Mouse (Mus musculus): ENCODE measurements around the gene Tead1. TPM values are rescaled to one million over a fixed set of nuclear protein-coding genes. Genes with fewer than 3 reads are reported as not detected.
"Not testable (repeated sequence)": the region's sequence is repeated elsewhere in the genome, so short reads cannot be mapped to it uniquely, and the experiment has no call there.

Tead1 gene
- polyA plus RNA-seq, 1 experiment from 2014 or later = 1.5 TPM

DNA sequence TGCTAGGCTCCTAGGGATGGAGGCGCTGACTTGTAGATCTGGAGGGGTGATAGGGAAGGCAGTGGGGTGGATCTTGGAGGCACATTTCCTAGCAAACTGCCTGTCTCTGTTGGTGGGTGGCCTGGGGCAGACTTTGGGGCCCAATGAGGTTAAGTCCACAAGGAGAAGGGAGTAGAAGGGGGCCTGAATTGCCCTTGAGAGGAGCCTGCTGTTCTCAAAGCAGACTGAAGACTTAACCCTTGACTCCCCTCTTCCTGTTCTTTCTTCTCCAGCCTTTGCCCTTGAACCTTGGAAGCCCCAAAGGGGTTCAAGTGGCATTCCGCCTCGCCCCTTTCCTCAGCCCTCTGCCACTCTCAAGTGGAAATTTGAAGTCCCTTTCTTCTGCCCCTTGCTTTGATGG, 244.6 kb downstream of the Tead1 start:
- ATAC-seq (ENCODE audit: low read depth) = no peak
- H3K9ac ChIP-seq (ENCODE audit: low read depth, low read length) = no peak overlapping the region
- WGBS (ENCODE audit: insufficient replicate concordance) = 47% methylated on average over 3 of the region's 3 CpGs
- no peaks in the 10 kb centered on the region for H3K9me3 ChIP-seq (replicated peaks; ENCODE audit: control insufficient read depth, low read length)
- no peaks in the 10 kb centered on the region for H3K36me3 ChIP-seq (ENCODE audit: control insufficient read depth, insufficient read depth)
- H3K4me2 ChIP-seq (ENCODE audit: low read depth, low read length) = no peak overlapping the region
- no peak overlapping the region for H3K4me3 ChIP-seq (ENCODE audit: low read depth, low read length)
- H3K4me1 ChIP-seq (ENCODE audit: control insufficient read depth, low read depth, low read length) = no peaks in the 10 kb centered on the region
- H3K27ac ChIP-seq (ENCODE audit: low read length) = no peak overlapping the region
- H3K27me3 ChIP-seq (ENCODE audit: control insufficient read depth, insufficient read depth, low read depth, low read length) = no peaks in the 10 kb centered on the region

DNA sequence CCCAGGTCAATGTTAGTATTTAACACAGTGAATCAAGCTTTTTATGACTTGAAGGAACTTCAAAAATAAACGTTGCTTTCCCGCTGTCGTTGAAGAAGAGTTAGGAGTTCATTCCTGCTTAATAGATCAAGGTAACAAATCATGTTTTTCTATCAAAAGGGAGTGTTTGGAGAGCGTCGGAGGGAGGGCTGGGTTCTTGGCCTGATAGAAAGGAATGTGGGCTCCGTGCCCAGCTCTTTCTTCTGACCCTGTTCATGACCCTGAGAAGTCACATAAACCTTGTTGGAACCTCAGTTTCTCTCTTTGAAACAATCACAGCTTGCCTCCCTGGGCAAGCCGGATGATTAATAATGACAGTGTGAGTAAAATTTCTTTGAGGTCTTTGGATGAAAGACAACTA, 251.6 kb downstream of the Tead1 start:
- no peak for ATAC-seq (ENCODE audit: low read depth)
- WGBS (ENCODE audit: insufficient replicate concordance) = 38% methylated on average over 7 of the region's 7 CpGs
- Histone ChIP-seq H3K4me3 (ENCODE audit: low read depth, low read length) (no peak overlapping the region), H3K9ac (ENCODE audit: low read depth, low read length) (no peak overlapping the region), H3K36me3 (ENCODE audit: control insufficient read depth, insufficient read depth) (no peaks in the 10 kb centered on the region), H3K9me3 (replicated peaks; ENCODE audit: control insufficient read depth, low read length) (no peaks in the 10 kb centered on the region), H3K27me3 (ENCODE audit: control insufficient read depth, insufficient read depth, low read depth, low read length) (no peaks in the 10 kb centered on the region), H3K27ac (ENCODE audit: low read length) (no peak overlapping the region), H3K4me2 (ENCODE audit: low read depth, low read length) (no peak overlapping the region), H3K4me1 (ENCODE audit: control insufficient read depth, low read depth, low read length) (no peaks in the 10 kb centered on the region)

DNA sequence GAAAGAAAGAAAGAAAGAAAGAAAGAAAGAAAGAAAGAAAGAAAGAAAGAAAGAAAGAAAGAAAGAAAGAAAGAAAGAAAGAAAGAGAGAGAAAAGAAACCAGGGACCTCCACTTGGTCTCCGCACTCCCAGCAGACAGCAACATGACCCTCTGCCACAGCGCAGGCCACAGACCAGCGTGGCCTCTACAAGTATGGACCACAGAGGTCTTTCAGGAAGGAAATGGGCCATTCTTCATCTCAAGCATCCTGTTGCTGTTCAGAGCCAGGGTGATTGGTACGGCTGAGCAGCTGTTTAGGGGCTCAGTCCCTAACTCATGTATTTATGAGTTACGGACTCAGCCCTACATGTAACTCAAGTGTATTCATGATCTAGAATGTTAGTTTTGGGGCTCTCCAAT, 256.8 kb downstream of the Tead1 start:
- ATAC-seq (ENCODE audit: low read depth); H3K36me3 ChIP-seq (ENCODE audit: control insufficient read depth, insufficient read depth); H3K27ac ChIP-seq (ENCODE audit: low read length); H3K4me2 ChIP-seq (ENCODE audit: low read depth, low read length); H3K27me3 ChIP-seq (ENCODE audit: control insufficient read depth, insufficient read depth, low read depth, low read length); H3K9ac ChIP-seq (ENCODE audit: low read depth, low read length); H3K9me3 ChIP-seq (replicated peaks; ENCODE audit: control insufficient read depth, low read length); H3K4me1 ChIP-seq (ENCODE audit: control insufficient read depth, low read depth, low read length); H3K4me3 ChIP-seq (ENCODE audit: low read depth, low read length): not testable (repeated sequence)
- 26% methylated on average over 5 of the region's 5 CpGs for WGBS (ENCODE audit: insufficient replicate concordance)

DNA sequence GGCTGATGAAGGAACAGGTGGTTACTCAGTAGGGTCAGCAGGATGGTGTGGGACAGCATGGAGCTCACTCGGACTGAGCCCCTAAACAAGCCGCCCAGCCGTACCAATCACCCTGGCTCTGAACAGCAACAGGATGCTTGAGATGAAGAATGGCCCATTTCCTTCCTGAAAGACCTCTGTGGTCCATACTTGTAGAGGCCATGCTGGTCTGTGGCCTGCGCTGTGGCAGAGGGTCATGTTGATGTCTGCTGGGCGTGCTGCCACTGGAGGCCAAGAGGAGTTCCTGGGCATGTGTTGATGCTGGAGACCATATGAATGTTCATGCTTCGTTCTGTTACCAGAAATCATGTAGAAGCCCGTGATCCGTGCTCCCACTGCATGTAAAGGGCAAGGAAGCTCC, 258.0 kb downstream of the Tead1 start:
- Histone ChIP-seq H3K4me1 (ENCODE audit: control insufficient read depth, low read depth, low read length) (no peaks in the 10 kb centered on the region), H3K27ac (ENCODE audit: low read length) (no peak overlapping the region), H3K27me3 (ENCODE audit: control insufficient read depth, insufficient read depth, low read depth, low read length) (no peaks in the 10 kb centered on the region), H3K9ac (ENCODE audit: low read depth, low read length) (no peak overlapping the region), H3K9me3 (replicated peaks; ENCODE audit: control insufficient read depth, low read length) (no peaks in the 10 kb centered on the region), H3K36me3 (ENCODE audit: control insufficient read depth, insufficient read depth) (no peaks in the 10 kb centered on the region), H3K4me2 (ENCODE audit: low read depth, low read length) (no peak overlapping the region), H3K4me3 (ENCODE audit: low read depth, low read length) (no peak overlapping the region)
- no peak for ATAC-seq (ENCODE audit: low read depth)
- 28% methylated on average over 8 of the region's 8 CpGs for WGBS (ENCODE audit: insufficient replicate concordance)

DNA sequence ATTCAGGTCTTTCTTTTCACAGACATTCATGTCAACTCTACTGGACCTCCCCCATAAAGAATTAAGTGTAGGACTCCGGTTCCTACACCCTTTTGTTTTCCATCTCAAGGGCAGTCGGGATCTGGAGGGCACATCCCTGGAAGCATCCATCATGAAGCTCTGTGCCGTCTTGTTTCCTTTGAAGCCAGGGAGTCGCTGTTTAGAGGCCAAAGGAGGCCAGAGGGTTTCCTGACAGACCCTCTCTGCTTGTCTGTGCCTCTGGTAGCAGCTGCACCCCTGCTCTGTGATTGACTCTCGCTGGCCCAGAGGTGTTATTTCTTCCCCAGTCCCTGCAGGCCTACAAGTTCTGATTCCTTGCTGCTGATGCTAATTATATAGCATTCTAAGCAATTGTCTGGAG, 259.8 kb downstream of the Tead1 start:
- Histone ChIP-seq H3K4me2 (ENCODE audit: low read depth, low read length) (no peak overlapping the region), H3K9ac (ENCODE audit: low read depth, low read length) (no peak overlapping the region), H3K36me3 (ENCODE audit: control insufficient read depth, insufficient read depth) (no peaks in the 10 kb centered on the region), H3K9me3 (replicated peaks; ENCODE audit: control insufficient read depth, low read length) (no peaks in the 10 kb centered on the region), H3K4me3 (ENCODE audit: low read depth, low read length) (no peak overlapping the region), H3K4me1 (ENCODE audit: control insufficient read depth, low read depth, low read length) (no peaks in the 10 kb centered on the region), H3K27me3 (ENCODE audit: control insufficient read depth, insufficient read depth, low read depth, low read length) (no peaks in the 10 kb centered on the region), H3K27ac (ENCODE audit: low read length) (no peak overlapping the region)
- no peak for ATAC-seq (ENCODE audit: low read depth)
- WGBS (ENCODE audit: insufficient replicate concordance) = 25% methylated on average over 5 of the region's 5 CpGs

DNA sequence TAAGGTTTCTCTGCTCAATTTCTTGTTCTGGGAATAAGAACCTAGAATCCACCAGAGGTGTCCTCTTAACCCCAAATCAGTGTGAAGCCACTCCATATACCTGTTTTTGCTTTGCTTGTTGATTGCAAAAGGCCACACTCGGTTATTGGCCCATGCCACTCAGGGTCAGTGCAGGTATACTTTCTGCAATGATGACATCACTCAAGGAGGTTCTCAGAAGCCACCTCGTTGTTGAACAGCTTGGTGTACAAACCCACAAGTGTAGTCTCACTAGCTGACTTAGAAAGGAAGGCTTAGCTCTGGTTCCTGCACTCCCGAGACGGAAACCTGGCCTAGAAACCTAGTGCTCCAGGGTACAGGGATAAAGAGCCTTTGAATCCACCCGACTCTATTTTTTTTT, 263.4 kb downstream of the Tead1 start:
- H3K27me3 ChIP-seq (ENCODE audit: control insufficient read depth, insufficient read depth, low read depth, low read length) = no peaks in the 10 kb centered on the region

DNA sequence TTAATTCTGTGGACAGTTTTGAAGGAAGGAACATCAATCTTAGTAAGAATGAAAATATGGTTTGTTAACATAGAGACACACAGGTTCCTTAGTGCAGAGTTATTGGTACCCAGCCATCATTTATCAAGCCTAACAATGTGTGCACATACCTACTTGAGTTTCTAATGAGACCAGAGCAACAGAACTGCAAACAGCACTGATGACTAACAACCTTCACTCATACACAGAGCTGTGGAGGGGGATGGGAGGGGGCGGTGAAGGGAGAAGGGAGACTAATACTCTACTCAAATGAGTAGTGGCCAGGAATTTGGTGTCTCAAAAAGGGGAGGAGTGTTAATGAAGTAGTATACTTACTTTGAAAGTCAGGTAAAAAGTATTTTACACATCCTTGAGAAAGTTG, 263.9 kb downstream of the Tead1 start:
- Histone ChIP-seq H3K27me3 (ENCODE audit: control insufficient read depth, insufficient read depth, low read depth, low read length) (no peaks in the 10 kb centered on the region), H3K4me3 (ENCODE audit: low read depth, low read length) (no peak overlapping the region), H3K4me2 (ENCODE audit: low read depth, low read length) (no peak overlapping the region), H3K4me1 (ENCODE audit: control insufficient read depth, low read depth, low read length) (no peaks in the 10 kb centered on the region), H3K36me3 (ENCODE audit: control insufficient read depth, insufficient read depth) (no peaks in the 10 kb centered on the region), H3K9ac (ENCODE audit: low read depth, low read length) (no peak overlapping the region), H3K27ac (ENCODE audit: low read length) (no peak overlapping the region), H3K9me3 (replicated peaks; ENCODE audit: control insufficient read depth, low read length) (no peaks in the 10 kb centered on the region)
- 58% methylated on average over 1 of the region's 1 CpGs for WGBS (ENCODE audit: insufficient replicate concordance)
- ATAC-seq (ENCODE audit: low read depth) = no peak

More for the DNA sequence above, 263.4 kb downstream of the Tead1 start:
- no peak overlapping the region for H3K9ac ChIP-seq (ENCODE audit: low read depth, low read length)
- no peak for ATAC-seq (ENCODE audit: low read depth)
- H3K4me1 ChIP-seq (ENCODE audit: control insufficient read depth, low read depth, low read length) = no peaks in the 10 kb centered on the region
- no peak overlapping the region for H3K4me3 ChIP-seq (ENCODE audit: low read depth, low read length)
- H3K9me3 ChIP-seq (replicated peaks; ENCODE audit: control insufficient read depth, low read length) = no peaks in the 10 kb centered on the region
- H3K27ac ChIP-seq (ENCODE audit: low read length) = no peak overlapping the region
- no peaks in the 10 kb centered on the region for H3K36me3 ChIP-seq (ENCODE audit: control insufficient read depth, insufficient read depth)
- no peak overlapping the region for H3K4me2 ChIP-seq (ENCODE audit: low read depth, low read length)
- 47% methylated on average over 5 of the region's 5 CpGs for WGBS (ENCODE audit: insufficient replicate concordance)

DNA sequence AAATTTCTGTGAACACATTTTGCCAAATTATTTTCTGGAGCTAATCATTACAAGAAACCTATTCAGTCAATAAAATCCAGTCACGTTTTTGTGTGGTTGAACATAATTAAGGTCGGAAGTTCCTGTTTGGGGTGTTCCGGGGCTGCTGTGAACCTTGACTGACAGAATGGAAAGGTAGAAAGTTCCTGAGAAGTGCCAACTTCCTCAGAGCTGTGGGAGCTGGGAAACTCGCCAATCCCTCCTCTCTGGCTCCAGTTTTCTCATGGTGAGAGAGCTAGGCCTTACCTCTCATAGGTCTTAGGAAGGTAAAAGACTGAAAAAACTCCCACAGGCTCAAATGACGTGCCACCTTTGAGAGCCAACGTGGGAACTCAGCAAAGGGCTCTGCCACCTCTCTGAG, 267.6 kb downstream of the Tead1 start:
- H3K4me2 ChIP-seq (ENCODE audit: low read depth, low read length) = no peak overlapping the region
- H3K4me1 ChIP-seq (ENCODE audit: control insufficient read depth, low read depth, low read length) = no peaks in the 10 kb centered on the region
- ATAC-seq (ENCODE audit: low read depth) = no peak
- WGBS (ENCODE audit: insufficient replicate concordance) = 32% methylated on average over 6 of the region's 6 CpGs
- H3K9me3 ChIP-seq (replicated peaks; ENCODE audit: control insufficient read depth, low read length) = no peaks in the 10 kb centered on the region
- no peak overlapping the region for H3K4me3 ChIP-seq (ENCODE audit: low read depth, low read length)
- H3K27ac ChIP-seq (ENCODE audit: low read length) = no peak overlapping the region
- no peaks in the 10 kb centered on the region for H3K36me3 ChIP-seq (ENCODE audit: control insufficient read depth, insufficient read depth)
- no peaks in the 10 kb centered on the region for H3K27me3 ChIP-seq (ENCODE audit: control insufficient read depth, insufficient read depth, low read depth, low read length)
- no peak overlapping the region for H3K9ac ChIP-seq (ENCODE audit: low read depth, low read length)

DNA sequence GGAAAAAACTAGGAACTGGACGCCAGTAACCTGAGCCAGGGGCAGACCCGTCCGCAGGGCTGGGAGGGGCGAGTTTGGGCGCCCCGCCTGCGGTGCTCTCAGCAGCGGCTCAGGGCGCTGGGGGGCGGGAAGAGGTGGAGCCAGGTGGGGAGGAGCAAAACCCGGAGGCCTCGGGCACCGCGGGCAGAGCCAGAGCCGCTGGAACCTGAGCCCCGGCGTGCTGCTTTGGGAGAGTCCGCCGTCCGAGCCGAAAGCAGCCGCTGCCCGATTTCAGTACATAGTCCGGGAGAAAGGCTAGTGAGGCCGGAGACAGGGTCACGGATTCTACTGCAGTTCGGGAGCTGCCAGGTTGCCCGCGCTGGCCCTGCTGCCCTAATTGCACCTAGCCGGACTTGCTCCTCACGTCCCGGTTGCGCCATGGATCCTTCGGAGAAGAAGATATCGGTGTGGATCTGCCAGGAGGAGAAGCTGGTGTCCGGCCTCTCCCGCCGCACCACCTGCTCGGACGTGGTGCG, 274.7 kb downstream of the Tead1 start, which contains the start of gene Rassf10:
Rassf10 (plus strand) TSS at position 186 of the 515 bp plus-strand sequence.
- H3K4me2 ChIP-seq (ENCODE audit: low read depth, low read length) = peak within 1 kb of the TSS; percentile 60
- no peaks in the 10 kb centered on the region; the same call in none of the 2 replicates for H3K4me1 ChIP-seq (ENCODE audit: control insufficient read depth, low read depth, low read length)
- no peak within 1 kb of the TSS for H3K9ac ChIP-seq (ENCODE audit: low read depth, low read length)
- H3K27me3 ChIP-seq (ENCODE audit: control insufficient read depth, insufficient read depth, low read depth, low read length) = peaks cover 37% of the 10 kb centered on the region
- no peaks in the 10 kb centered on the region for H3K9me3 ChIP-seq (replicated peaks; ENCODE audit: control insufficient read depth, low read length)
- H3K4me3 ChIP-seq (ENCODE audit: low read depth, low read length) = peak within 1 kb of the TSS; percentile 43
- 2% methylated on average over 39 of the region's 41 CpGs for WGBS (ENCODE audit: insufficient replicate concordance)
- H3K27ac ChIP-seq (ENCODE audit: low read length) = no peak within 1 kb of the TSS
- H3K36me3 ChIP-seq (ENCODE audit: control insufficient read depth, insufficient read depth) = no peaks in the 10 kb centered on the region
- peak; percentile 85 for ATAC-seq (ENCODE audit: low read depth)
